Mouse (Mus musculus): ENCODE measurements at regions not wholly inside any gene's neighbourhood (a gene's known extent, or its start where the extent isn't known, plus 50 kb on each side); places are given as distances from the start of the nearest gene placed in this dataset.

DNA sequence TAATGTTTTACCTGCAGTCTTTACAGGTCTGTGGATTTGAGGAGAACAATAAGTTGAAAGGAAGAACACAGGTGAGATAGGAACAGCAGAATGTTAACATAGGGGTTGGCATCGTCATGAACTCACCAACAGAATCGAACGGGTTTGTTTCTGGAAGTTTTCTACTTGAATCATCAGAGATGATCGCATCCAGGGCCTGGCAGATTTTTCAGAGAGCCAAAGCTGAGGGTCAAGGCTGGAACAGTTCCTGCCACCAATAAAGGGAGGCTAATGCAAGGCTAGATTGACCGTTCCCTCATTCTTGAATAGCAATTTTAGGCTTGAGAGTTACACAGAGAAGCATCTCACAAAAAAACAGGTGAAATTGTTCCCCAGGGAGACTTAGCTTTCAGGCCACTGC, 168.0 kb upstream of the Ubl3 start:
- no peak for TF ChIP-seq CTCF (conservative IDR thresholded peaks at IDR 0.05; ENCODE audit: insufficient read depth, insufficient read length, low read depth, low read length)
- TF ChIP-seq POLR2A (IDR thresholded peaks at IDR 0.05; ENCODE audit: low read depth, low read length), result no peak
